Mouse (Mus musculus) MN1 (cell line): ENCODE measurements around the gene Itpr1.

ENCODE experiments used
- DNase-seq: peaks from one replicate; pipeline ENCODE4 v3.0.0-alpha.2; 2016; ENCODE audit warnings: low spot score

Gene Itpr1

GRCm38 (mm10) chr6:108516248-108516647, 303.4 kb downstream of the Itpr1 start:
- DNase-seq, result no peak

GRCm38 (mm10) chr6:108517241-108517981, 304.5 kb downstream of the Itpr1 start:
- no peak for DNase-seq

- no peak for DNase-seq
Observed at GRCm38 (mm10) chr6:108517986-108518385, 305.1 kb downstream of the Itpr1 start.

- DNase-seq, result peak; percentile 56
Observed at GRCm38 (mm10) chr6:108518552-108518951, 305.7 kb downstream of the Itpr1 start.

- no peak for DNase-seq
Observed at GRCm38 (mm10) chr6:108519327-108519726, 306.4 kb downstream of the Itpr1 start.

DNA sequence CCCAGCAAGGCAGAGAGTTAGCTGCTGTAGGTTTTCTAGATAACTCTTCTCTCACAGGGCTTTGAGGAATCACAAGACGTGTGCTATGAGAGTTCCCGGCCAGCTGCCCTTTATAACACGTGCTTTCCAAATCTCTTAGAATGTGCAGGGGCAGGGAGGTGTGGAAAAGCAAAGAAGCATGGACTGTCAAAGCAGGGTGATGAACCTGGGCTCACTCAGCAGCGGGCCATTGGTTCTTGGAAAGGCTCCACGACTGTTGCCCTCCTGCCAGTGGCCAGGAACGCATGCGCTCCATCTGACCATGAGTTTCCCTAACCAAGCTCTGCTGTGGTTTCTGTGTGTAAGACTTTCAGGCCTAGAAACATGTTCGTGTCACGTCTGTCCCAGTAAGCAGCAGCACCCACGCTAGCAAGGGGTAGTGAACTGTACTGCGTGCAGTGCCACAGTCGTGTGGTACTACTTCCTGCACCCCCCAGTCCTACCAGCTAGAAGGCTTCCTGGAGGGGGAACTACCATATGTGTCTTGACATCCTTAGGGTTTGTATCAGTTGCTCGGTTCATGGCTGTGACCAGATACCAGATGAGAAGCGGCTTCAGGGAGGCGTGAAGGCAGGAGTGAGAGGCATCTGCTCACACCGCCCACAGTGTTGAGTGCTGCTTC, 311.2 kb downstream of the Itpr1 start:
- no peak for DNase-seq

DNA sequence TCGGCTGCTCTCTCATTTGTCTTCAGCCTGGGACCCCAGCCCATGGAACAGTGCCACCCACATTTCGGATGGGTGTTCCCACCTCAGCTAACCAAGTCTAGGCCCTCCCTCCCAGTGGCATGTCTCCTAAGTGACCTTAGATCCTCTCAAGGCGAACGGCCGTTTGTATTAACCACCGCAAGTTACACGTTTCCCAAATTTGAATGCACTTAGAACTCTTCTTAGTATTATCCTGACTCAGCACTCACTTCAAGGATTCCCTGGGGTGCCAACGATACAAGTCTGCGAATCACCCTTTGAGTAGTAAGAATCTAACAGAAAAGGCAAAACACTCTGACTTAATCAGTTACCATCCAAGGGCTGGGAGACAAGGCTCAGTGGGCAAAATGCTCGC, 311.7 kb downstream of the Itpr1 start:
- no peak for DNase-seq

DNA sequence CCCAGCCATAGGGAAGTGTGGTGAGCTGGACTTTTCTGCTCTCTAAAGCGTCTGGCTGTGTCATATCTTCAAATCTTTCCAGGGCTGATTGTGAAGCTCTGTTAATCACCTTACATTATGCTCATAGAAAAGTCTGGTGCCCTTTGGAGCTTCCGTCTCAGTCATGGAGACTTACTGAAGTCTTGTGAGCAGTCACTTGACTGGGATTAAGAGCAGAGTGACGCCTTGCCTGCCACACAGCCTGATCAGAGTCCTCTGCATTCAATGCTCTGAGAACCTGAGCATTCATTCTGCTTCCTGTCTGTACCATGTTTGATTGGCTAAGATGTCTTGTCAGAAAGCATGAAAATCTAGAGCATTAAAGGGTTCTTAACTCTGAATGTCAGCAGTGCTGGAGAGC, 314.7 kb downstream of the Itpr1 start:
- DNase-seq, result no peak

- no peak for DNase-seq
Observed at GRCm38 (mm10) chr6:108527993-108528392, 315.1 kb downstream of the Itpr1 start.

GRCm38 (mm10) chr6:108529150-108529549, 316.3 kb downstream of the Itpr1 start:
- DNase-seq, result no peak

- DNase-seq, result no peak
Observed at GRCm38 (mm10) chr6:108530781-108531323, 318.0 kb downstream of the Itpr1 start.

DNA sequence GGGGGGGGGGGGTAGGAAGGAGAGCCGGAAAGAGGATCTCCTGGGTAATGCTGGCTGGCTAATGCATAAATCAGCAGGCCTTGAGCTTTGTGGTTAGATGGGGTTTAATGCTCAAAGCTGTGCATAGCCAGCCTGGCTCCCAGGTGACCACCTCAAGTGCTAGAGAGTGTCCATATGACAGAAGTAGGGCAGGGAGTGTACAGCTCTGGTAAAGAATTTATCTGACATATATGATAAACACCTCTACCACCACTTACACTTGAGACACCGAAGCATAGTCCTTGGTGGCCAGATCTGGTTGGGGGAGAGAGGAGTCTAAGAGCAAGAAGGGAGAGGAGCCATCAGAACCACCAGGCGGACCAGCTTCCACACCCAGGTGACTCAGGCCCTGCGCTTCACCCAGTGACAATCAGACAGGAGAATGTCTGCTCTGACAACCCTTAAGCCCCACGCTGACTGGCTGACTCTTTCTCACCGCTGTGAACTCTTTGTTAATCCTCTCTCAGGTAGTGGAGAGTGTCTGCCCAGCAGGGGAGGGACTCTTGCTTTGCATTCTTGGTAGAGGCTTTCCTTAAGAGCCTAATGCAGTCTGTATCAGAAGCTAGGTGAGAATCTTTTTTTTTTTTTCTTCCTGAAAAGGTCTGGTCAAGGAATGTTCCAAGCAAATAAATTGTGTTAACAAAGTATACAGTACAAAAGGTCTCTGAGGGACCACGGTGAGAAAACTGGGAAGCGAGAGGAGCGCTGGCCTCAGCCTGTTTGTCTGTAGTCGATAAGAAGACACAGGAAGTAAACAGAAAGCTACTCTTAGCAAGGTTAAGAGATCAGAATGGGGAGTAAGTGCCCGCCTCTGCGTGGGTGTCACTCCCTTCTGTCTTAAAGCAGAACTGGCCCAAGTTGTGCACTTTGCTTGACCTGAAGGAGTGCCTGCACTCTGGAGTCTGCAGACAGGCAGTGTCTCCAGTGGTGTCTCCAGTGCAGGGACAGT, 318.7 kb downstream of the Itpr1 start:
- peak; percentile 13 for DNase-seq

- DNase-seq, result no peak
Observed at GRCm38 (mm10) chr6:108532486-108533179, 319.7 kb downstream of the Itpr1 start.

DNA sequence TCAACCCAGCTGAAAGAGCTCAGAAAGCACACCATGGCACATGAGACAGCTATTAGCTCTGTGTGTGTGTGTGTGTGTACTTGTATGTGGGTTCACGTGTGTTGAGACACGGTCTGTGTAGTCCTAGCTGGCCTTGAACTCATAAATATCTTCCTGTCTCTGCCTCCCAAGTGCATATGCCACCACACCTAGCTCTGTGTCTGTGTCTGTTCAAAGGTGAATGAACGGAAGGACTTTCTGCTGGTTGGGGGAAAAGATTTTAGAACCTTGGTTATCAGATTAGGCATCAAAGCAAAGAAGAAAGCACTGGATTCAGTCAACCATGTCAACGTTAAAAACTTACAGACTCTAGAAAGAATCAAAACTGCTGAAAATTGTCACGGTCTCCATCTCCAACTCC, 321.2 kb downstream of the Itpr1 start:
- DNase-seq, result no peak

- DNase-seq, result peak; percentile 20
Observed at GRCm38 (mm10) chr6:108534596-108534995, 321.7 kb downstream of the Itpr1 start.

DNA sequence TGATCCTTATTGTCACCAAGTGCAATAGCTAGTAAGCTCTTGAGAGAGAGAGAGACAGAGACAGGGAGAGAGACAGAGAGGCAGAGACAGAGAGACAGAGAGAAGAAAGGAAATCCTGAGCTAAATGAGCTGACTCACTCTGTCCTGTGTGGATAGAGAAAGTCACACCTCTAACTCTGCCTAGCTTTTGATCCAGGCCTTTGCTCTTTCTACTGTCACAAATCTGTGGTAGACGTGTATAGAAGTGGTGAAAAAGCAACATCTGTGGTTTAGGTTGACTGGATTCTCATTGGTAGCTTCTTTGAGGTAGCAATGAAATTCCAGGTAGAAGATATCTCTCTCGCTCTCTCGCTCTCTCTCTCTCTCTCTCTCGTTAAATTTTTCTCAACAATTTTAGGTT, 322.4 kb downstream of the Itpr1 start:
- no peak for DNase-seq

- no peak for DNase-seq
Observed at GRCm38 (mm10) chr6:108536546-108537317, 323.8 kb downstream of the Itpr1 start.

DNA sequence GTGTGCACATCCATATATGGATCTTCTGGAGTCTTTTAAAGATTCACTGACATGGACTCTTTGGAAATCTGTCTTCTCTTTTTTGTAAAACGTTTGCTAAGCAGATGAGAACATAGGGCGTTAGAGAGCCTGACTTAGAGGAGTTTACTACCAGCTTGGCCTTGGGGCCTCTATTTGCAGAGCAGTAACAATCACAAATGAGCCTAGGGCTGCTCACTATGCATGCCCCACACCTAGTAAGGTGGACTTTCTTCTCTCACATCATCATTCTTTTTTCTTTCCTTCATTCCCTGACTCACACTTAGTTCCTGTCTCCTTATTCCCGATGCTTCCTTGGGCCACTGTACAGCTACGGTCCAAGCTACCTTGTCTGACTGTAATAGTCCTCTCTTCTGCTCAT, 325.5 kb downstream of the Itpr1 start:
- no peak for DNase-seq

DNA sequence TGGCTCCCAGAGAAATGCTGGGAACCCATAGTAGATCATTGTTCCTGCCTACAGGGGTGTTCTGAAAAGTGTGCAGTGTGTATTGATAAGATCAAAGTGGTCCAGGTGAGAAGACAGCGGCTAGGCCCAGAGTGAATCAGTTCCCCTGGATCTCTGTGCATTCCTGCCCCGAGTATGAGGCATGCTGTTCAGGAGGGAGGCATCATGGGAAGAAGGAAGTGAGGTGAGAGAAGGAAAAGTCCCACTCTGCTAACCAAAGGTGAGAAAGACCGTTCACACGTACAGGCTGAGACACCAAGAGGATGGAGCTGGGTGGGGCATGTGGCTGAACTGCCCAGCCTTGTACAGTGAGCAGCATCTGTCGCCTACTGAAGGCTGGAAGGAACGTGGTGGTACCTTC, 327.5 kb downstream of the Itpr1 start:
- no peak for DNase-seq

DNA sequence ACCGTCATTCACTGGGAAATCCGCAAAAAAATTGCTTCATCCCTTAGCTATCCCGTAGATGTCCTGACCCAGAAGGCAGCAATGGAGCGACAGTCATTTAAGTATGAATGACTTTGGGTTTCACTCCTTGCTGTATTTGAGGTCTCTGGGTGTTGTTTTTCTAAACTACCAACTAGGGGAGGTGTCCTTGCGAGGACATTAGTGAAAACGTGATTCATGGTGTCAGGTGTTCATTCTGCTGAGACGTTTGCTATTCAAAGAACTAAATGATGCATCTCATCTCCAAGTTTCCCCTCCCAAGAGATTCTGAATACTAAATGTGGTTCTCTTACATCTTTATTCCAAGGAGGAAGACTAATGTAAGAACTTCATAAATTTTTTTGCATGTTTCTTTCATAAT, 332.0 kb downstream of the Itpr1 start:
- no peak for DNase-seq

DNA sequence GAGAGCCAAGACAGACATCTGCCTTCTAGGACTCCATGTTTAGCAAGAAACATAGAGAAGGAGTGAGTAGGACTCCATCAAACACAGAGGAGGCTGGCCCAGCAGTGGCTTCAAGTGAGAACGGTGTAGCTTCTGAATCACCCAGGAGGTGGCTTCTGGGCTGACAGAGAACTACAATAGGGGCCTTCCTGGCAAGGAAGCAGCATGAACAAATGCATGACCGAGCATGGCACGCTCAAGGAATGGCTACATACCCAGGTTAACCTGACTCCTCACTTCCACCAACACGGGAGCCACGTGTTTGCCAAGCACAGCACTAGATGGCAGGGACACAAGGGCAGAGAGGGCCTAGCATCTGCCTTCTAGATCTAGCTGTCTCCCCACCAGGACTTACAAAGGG, 332.6 kb downstream of the Itpr1 start:
- DNase-seq, result no peak
